Mouse (Mus musculus): ENCODE results near the gene Pou6f1.
"Not testable (repeated sequence)": the region's sequence is repeated elsewhere in the genome, so short reads cannot be mapped to it uniquely, and the experiment has no call there.

The Pou6f1 gene

DNA sequence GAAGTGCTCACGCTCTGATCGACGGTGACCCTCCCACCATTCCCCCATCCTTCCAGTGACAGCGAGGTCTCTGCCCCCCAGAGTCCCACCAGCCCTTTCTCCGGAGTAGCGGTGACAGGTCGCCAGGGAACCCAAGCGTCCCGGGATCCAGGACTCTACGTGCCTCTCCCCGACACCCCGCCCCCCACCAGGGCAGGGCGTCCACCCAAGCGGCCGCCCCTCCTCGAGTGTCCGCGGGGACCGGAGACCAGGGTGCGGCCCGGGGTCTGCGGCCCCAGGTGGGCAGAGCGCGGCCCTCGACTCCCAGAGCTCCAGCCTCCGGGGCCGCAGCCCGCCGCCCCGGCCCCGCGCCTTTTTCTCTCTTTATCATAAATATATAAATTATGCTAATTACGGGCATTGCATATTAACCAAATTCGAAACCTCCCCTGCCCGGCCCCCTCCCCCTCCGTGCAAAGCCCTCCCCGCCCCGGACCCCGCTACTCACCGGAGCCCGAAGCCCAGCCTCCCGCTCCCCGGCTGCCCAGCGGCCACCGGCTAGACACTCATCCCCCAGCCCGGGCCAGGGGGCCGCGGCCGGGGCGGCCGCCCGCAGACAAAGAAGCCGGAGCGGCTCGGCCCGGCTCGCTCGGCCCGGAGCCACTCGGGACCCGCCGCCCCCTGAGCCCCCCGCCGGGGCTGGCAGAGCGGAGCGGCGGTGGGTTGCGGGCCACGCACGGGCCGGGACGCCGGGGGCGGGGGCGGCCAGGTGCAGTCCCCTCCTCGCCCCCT, at the start of gene Pou6f1:
TSS of gene Pou6f1 (minus strand) at position 709 of the 771 bp plus-strand sequence.
- DNase-seq (ENCODE audit: low spot score in 2 of 2), result peak in 1 of 2 experiments; percentile 26

- DNase-seq (ENCODE audit: low spot score in 2 of 2), result no peak
Observed at GRCm38 (mm10) chr15:100646161-100646560, 46.4 kb upstream of the Pou6f1 start.

DNA sequence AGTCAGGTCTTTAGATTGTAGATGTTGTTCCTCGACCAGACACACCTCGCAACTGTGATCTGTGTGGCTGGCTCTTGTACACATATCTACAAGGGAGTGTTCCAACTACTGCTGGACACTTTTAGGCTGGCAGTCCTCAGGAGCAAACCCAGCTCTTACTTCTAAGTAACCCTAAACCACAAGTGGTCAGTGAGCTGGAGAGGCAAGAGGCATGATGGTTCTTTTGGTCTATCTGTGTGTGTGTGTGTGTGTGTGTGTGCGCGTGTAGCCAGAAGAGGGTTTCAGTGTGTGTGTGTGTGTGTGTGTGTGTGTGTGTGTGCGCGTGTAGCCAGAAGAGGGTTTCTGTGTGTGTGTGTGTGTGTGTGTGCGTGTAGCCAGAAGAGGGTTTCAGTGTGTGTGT, 42.7 kb upstream of the Pou6f1 start:
- DNase-seq (ENCODE audit: low spot score in 2 of 2), result no peak

DNA sequence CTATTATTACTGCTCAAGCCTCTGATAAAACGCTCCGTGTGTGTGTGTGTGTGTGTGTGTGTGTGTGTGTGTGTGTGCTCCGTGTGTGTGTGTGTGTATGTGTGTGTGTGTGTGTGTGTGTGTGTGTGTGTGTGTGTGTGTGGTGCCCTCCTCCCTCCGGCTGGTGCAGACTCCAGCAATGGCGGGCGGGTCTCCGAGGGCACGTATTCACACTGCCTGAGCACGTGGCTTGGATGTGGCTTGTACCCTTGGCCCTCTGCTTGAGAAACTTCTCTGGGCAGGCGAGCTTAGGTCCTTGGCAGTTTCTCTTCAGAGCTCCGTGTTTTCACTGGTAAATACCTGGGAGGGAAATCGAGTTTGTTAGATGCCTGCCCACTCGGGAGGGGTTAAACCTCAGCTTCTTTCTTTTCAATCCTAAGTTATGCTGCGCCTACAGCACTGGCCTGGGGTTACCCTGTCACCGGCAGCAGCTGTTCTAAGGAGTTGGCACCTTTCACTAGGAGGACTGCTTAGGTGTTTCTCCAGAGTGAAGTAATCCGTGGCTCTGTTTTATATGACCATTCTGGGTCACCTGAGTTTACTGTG, 41.5 kb upstream of the Pou6f1 start:
- no peak for DNase-seq (ENCODE audit: low spot score in 2 of 2)

DNA sequence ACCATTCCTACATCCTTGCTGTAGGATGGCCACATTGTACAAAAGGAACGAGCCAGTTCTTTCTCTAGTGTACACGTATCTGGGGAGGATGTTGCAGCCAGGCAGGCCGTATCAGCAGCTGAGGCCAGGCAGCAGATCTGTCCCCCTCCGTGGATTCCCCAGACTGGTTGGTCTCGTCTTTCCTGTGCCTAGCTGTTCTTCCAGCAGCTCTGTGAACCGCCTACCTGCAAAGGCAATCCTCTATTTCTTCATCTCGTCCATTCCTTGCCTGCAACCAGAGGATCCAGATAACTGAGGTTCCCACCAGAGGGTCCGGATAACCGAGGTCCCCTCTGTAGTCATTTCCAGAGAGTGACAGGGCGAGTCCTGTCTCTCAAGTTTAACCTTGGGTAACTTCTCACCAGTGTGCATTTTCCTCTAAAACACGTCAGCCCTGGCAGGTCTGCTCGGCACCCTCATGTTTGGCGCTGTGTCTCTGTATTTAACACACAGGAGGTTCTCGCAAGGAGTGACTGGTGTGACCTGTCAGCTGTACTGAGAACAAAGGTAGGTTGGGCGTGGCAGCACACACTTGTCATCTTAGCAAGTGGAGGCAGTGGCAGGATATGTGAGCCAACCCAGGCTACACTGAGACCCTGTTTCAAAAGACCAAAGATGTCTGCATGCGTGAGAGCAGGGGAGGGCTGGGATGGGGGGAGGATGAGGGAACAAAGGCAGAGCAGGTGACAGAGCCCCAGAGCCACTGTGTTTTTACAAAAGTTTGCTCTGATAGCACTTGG, 40.4 kb upstream of the Pou6f1 start:
- DNase-seq (ENCODE audit: low spot score in 2 of 2), result no peak

- no peak for DNase-seq (ENCODE audit: low spot score in 2 of 2)
Observed at GRCm38 (mm10) chr15:100637661-100638060, 37.9 kb upstream of the Pou6f1 start.

DNA sequence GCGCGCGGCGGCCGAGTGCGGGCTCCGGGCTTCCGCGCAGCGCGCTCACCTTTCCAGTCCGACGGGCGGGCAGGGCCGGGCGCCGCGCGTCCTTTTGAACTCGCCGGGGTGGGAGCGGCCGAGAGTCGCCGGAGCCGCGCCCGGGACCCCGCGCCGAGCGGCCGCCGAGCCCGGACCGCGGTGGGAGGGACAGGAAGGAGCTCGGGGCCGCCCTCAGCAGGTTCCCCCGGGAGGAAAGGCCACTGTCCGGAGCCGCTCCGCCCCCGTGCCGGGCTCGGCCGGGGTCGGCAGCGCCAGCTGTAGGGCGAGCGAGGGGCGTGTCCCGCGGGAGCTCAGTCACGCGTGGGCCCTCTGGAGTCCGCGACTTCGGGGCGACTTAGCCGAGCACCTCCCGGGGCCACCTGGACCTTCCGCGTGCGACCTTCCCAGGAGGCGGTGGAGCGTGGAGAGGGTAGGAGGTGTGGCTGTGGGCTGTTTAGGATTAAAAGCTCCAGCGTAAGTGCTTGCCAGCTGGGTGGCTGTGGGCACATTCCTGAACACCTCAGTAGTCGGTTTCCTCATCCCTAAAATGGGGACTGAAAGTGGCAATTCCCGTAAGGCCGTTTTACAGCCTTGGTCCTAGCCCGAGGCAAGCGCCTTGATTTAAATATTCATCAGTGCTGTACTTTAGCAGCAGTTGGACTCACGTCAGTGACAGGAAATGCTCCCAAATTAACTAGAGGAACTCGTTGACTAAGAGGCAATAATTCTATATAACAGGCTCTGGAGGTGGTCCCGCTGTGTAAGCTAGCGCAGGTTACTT, 37.1 kb upstream of the Pou6f1 start, which contains the start of gene Smagp:
TSS of gene Smagp (minus strand) at position 241 of the 802 bp plus-strand sequence.
- DNase-seq (ENCODE audit: low spot score in 2 of 2), result no peak

- no peak for DNase-seq (ENCODE audit: low spot score in 2 of 2)
Observed at GRCm38 (mm10) chr15:100635851-100636645, 36.3 kb upstream of the Pou6f1 start.

GRCm38 (mm10) chr15:100635239-100635638, 35.5 kb upstream of the Pou6f1 start:
- DNase-seq (ENCODE audit: low spot score in 2 of 2), result no peak

- DNase-seq (ENCODE audit: low spot score in 2 of 2), result no peak
Observed at GRCm38 (mm10) chr15:100633341-100633740, 33.6 kb upstream of the Pou6f1 start.

DNA sequence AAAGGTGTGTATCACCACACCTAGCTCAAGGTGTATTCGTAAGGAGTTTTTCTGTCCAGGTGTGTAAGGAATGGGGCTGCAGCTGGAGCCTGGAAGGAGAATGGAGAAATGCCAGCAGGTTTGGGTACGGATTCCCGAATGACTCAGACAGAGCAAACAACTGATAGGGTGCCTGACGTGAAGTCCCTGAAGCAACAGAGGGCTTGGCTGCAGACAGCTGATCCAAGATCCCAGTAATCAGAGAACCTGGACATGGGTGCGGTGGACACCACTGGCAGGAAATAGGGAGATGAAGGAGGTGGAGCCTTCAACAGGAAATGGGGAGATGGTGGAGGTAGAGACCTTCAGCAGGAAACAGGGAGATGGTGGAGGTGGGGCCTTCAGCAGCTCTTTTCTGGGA, 32.5 kb upstream of the Pou6f1 start:
- DNase-seq (ENCODE audit: low spot score in 2 of 2), result no peak

- DNase-seq (ENCODE audit: low spot score in 2 of 2), result no peak
Observed at GRCm38 (mm10) chr15:100631454-100632170, 31.8 kb upstream of the Pou6f1 start.

DNA sequence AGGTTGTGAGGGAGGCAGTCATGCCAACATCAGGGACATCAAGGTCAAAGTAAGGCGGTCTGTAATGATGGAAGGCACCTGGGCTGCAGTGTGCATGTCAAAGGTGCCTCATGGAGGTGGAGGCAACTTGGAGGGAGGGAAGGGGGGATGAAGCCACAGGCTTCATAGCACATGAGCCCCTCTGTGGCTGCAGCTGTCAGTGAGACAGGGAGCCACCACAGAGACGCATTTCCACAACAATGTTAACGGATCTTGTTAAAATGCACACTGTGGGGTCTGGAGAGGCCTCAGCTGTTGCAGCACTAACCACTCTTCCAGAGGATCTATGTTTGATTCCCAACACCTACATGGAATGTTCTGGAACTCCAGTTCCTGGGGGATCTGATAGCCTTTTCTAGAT, 30.3 kb upstream of the Pou6f1 start:
- no peak for DNase-seq (ENCODE audit: low spot score in 2 of 2)

GRCm38 (mm10) chr15:100628797-100629196, 29.0 kb upstream of the Pou6f1 start:
- DNase-seq (ENCODE audit: low spot score in 2 of 2), result no peak

DNA sequence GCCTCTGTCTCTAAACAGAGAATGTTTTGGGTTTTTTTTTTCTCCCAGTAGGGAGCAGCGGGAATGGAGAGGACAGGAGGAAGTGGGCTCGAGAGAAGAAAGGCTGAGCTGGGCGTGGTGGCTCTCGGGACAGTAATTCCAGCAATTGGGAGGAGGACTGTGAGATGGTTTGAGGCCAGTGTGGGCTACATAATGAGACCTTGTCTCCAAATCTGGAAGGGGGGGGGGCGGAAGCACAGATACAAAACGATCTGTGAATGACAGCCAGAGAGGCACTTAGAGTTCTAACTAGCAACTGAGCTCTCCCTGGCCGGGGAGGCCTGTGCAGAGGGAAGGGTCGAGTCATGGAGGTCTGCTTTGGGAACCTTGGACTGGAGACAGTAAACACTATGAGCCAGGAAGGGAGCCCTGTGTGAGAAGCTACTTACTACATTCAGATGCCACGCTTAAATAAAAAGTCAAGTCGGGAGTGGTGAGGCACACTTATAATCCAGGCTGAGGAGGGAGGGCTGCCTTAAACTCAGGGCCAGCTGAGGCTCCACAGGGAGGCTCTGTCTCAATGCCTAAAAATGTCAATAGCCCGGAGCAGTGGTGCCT, 28.1 kb upstream of the Pou6f1 start:
- DNase-seq (ENCODE audit: low spot score in 2 of 2), result no peak

- DNase-seq (ENCODE audit: low spot score in 2 of 2), result no peak
Observed at GRCm38 (mm10) chr15:100627287-100627686, 27.5 kb upstream of the Pou6f1 start.

GRCm38 (mm10) chr15:100624435-100624834, 24.7 kb upstream of the Pou6f1 start:
- DNase-seq (ENCODE audit: low spot score in 2 of 2), result no peak

- DNase-seq (ENCODE audit: low spot score in 2 of 2), result no peak
Observed at GRCm38 (mm10) chr15:100623754-100624153, 24.0 kb upstream of the Pou6f1 start.

- peak in 1 of 2 experiments; percentile 33 for DNase-seq (ENCODE audit: low spot score in 2 of 2)
Observed at GRCm38 (mm10) chr15:100622164-100622563, 22.4 kb upstream of the Pou6f1 start.

DNA sequence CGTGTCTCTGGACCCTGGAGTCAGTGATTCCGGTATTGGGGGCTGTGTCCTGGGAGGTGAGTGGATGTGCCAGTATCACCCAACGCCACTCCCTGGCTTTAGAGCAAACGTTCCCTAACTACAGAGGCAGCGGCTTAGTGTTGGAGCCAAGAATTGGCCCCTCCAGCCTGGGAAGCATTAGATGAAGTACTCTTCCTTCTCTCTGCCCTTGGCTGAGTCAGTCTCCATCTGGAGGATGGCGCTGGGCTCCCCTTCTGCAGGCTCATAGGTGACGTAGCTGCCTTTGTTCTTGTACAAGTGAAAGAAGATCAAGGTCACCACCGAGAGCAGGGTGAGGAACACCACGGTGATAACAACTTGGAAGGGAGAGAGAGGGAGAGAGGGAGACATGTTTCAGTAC, 21.9 kb upstream of the Pou6f1 start:
- DNase-seq (ENCODE audit: low spot score in 2 of 2), result not testable (repeated sequence)

All from frontal cortex, postnatal 14 days (tissue).